In the genomic region with DNA sequence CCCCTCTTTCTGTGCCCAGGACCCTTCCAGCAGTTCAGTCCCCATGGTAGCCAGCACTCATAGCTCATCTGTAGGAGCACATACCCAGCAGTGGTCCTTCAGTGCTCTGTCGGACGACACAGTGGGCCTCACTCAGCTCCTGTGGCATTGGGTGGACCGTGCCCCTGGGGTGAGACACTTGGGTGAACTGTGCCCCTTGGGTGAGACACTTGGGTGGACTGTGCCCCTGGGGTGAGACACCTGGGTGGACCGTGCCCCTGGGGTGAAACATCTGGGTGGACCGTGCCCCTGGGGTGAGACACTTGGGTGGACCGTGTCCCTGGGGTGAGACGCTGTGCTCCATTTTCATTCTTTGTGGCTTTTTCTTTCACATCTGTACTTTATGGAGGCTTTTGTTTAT, we compare ENCODE assay signal across 28 mouse cellular contexts.
"Had no signal": no experiment of that assay in that cellular context is flagged by ENCODE, and none has a peak within 500 bp of the region (broad histone marks: within the 10 kb centered on the region; RNA-seq: fewer than 3 reads in every experiment).

No protein-coding gene starts in this region.

- H3K9ac ChIP-seq: embryonic facial prominence, embryonic 12.5 days; embryonic facial prominence, embryonic 13.5 days; embryonic facial prominence, embryonic 15.5 days; forebrain, embryonic 12.5 days; forebrain, embryonic 13.5 days; forebrain, embryonic 15.5 days; forebrain, postnatal 0 days had no signal

- H3K27ac ChIP-seq: embryonic facial prominence, embryonic 10.5 days; embryonic facial prominence, embryonic 12.5 days; embryonic facial prominence, embryonic 13.5 days; embryonic facial prominence, embryonic 15.5 days; forebrain, embryonic 10.5 days; forebrain, embryonic 12.5 days; forebrain, embryonic 13.5 days; forebrain, embryonic 15.5 days; gastrocnemius, adult 2 months had no signal

- ATAC-seq: forebrain, embryonic 13.5 days; forebrain, embryonic 14.5 days; forebrain, embryonic 15.5 days; forebrain, embryonic 16.5 days; forebrain, postnatal 0 days had no signal

- H3K9me3 ChIP-seq: embryonic facial prominence, embryonic 10.5 days; embryonic facial prominence, embryonic 12.5 days; embryonic facial prominence, embryonic 13.5 days; embryonic facial prominence, embryonic 15.5 days; forebrain, embryonic 12.5 days; forebrain, embryonic 13.5 days; forebrain, embryonic 15.5 days had no signal

- DNase-seq: cerebellum, adult 18-20 months; cerebellum, adult 2 months; cerebellum, adult 8-10 months; cerebellum, adult 9-10 months; cerebellum, adult 9-11 months; cerebellum, postnatal 10 days; cerebellum, postnatal 14 days; cerebellum, postnatal 25 days; cerebellum, postnatal 36 days; embryo, embryonic 11 days; forebrain, postnatal 0 days; gastrocnemius, adult 2 months; gastrocnemius, postnatal 10 days; gastrocnemius, postnatal 14 days; gastrocnemius, postnatal 25 days; gastrocnemius, postnatal 36 days; heart, adult 18-20 months had no signal

- H3K4me2 ChIP-seq: embryonic facial prominence, embryonic 12.5 days; embryonic facial prominence, embryonic 13.5 days; embryonic facial prominence, embryonic 15.5 days; forebrain, embryonic 12.5 days; forebrain, embryonic 13.5 days; forebrain, embryonic 15.5 days had no signal

- H3K27me3 ChIP-seq: embryonic facial prominence, embryonic 12.5 days; embryonic facial prominence, embryonic 13.5 days; embryonic facial prominence, embryonic 15.5 days; forebrain, embryonic 12.5 days; forebrain, embryonic 13.5 days; forebrain, embryonic 15.5 days had no signal

- H3K4me3 ChIP-seq: embryonic facial prominence, embryonic 10.5 days; embryonic facial prominence, embryonic 12.5 days; embryonic facial prominence, embryonic 13.5 days; embryonic facial prominence, embryonic 15.5 days; erythroblast, embryonic 14.5 days; forebrain, embryonic 10.5 days; forebrain, embryonic 12.5 days; forebrain, embryonic 13.5 days; forebrain, embryonic 15.5 days; gastrocnemius, adult 2 months had no signal

- H3K36me3 ChIP-seq: forebrain, embryonic 15.5 days had no signal
